Mouse (Mus musculus): ENCODE measurements at regions not wholly inside any gene's neighbourhood (a gene's known extent, or its start where the extent isn't known, plus 50 kb on each side); places are given as distances from the start of the nearest gene placed in this dataset.

DNA sequence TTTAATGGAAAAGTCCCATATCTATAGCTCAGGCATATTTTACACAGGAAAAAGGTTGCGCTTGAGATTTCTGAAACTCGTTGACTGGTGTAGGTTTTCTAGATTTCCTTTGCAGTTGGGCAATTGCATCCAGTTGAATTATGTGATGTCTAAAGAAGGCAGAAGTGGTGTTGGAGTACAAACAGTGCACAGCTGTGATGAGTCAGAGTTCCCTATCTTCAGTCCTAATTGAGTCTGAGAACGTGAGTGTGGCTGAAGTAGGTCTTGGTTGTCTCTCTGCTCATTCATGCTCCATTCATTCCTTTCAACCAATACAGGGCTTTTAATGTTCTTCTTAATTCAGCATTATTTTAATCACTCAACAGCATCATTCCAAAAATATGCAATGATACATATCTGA lies 142.9 kb upstream of the Dpyd start:
- DNase-seq: no peak

DNA sequence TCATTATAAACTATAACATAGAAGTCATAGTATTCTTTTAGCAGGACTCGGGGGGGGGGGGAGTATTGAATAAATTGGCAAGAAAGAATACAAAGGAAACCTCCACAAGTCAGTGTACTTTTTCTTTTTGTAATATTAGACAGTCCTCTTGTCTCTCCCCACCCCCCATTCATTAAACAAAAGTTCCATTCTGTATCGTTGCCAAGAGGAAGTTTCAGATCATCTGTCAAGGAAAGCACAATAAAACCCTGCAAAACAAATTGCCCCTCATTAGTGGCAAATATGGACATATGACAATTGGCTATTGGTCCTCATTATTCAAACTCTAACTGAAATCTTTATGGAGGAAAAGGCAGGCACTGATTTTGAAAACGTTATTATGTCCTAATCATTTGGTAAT lies 140.2 kb upstream of the Dpyd start:
- no peak for DNase-seq

DNA sequence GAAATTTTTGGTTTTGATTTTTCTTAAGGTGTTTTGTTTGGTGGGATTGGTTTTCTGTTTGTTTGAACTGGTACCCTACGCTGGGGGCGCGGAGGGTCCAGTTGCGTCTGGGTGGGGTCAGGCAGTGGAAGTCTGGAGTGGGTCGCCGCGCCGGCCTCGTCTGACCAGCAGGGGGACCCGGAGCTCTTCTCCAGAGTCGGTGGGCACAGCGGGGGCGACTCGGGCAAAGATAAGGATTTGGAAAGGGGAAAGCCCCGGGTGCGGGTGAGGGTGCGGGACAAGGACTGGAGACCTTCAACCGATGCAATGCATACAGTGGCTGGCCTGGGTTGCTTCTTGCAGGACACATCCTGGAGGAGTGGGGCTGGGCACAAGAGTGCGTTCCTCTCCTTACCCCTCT lies 136.2 kb upstream of the Dpyd start:
- DNase-seq: no peak

DNA sequence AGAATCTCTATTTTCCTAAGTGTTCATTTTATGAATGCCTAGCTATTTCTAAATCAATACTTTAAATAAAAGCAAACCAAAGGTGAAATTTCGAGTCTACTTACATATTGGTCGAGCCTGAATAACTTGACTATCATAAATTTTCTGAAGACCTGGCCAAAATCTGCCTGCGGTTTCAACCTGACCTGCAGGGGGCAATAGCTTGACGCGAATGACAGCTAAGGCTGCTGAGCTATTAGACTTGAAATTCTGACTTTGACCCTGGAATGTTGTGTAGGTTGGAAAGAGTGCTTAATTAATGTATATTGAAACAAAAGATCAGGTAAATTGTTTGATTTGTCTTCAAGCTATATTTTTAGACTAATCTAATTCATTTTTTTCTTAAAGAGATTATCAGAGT lies 133.4 kb upstream of the Dpyd start:
- DNase-seq: peak; percentile 63

DNA sequence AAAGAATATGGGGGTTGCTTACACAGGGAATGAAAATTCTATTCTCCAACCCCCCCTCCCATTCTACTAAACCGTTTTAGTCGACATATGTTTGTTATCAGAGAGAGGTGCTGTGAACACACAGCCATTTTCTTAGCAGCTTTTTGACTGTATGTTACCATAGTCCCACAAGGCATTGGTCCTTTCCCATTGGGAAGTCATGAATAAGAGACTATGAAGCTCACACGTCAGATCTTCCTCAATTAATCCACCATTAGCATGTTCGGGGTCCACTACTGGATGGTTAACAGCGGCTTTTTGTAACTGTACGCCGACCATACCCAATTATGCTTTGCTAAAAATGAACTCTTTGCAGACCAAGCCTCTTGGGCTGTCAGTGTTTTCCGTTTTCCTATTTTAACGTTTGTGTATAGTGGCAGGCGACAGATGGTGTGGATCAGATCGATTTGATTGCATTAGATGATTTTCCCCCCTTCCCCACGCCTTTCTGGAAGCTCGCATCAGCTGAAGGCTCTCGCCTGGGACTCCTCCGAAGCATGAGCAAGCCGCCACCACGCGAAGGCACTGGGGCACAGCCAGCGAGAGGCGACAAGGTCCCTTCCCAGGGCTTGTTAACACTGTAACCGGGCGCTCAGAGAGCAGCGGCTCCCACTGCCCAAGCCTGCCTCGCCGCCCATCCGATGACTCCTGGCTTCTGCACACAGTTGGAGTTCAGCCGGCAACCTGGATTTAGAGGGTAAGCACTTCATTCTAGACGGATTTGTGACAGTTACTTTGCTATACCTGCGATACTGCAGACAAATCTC lies 131.9 kb upstream of the Dpyd start:
- no peak for DNase-seq

- DNase-seq: no peak
These were observed 131.4 kb upstream of the Dpyd start for GRCm38 (mm10) chr3:118430631-118430906.

DNA sequence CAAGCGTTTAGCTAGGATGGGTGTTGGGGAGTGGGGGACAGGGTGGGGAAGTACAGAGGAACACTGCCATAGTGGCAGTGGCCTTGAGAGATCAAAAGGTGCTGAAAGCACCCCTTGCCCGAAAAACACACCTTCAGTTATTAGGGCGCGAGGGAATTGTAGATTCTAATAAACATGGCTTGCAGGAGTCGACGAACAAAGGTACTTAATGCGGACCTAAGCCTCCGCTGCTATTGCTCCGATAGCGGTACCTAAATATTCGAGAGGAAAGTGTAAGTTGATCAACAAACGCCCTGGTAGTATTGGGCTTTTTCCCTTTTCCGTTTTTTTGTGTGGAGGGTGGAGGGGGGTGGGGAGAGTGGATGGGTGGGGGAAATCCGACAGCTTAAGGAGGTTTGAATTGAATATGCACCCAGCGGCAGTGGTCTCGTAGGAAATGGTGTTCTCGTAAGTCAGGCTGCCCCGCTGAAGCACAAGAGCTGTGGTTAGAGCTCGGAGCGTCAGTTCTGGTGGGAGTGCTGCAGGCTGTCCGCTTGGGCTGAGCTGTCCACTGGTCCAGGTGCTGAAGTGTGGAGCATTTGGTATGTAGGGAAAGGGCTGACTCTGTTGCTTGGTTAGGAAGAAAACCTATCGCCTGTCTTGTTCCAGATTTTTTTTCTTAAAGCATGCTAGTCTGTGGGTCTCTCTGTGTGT lies 130.8 kb upstream of the Dpyd start:
- DNase-seq: peak; percentile 82

GRCm38 (mm10) chr3:118433441-118434021 lies 128.4 kb upstream of the Dpyd start:
- no peak for DNase-seq

- no peak for DNase-seq
These were observed 127.6 kb upstream of the Dpyd start for GRCm38 (mm10) chr3:118434311-118434710.

DNA sequence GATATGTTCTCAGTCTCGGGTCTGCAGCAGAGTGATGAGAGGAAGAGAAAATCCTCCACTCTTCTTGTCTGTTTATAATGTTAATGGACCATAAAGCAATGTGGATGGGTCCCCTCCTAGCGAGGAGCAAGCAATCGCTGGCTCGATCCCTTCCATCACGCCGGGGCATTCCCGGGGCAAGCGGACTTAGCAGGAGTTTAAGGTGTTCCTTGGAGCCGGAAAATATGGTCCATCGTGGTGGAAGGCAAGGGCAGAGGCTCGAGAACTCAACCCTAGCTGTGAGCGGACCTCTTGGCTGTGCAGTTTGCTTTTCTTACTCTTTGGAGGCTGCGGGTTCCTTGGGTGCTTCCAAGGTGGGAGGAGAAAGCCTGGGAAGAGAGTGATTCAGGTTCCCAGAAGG lies 127.1 kb upstream of the Dpyd start:
- DNase-seq: no peak

DNA sequence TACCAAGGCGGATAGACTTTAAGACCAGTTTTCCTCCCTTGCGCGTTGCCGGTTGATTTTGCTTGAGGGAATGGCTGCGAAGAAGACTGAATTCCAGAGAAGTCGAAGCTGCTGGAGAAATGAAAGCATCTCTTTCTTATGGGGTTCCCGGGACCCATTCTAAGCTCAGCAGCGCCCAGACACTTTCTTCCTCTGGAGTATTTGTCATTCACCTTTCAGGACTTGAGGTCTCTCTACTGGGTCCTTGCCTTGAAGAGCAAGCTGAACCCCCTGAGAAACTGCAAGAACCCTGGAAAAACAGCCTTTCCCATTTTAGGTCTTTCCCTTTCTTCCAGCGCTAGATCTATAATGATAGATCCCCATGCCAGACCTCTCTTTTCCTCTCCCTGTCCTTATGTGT lies 126.7 kb upstream of the Dpyd start:
- no peak for DNase-seq

GRCm38 (mm10) chr3:118443742-118444332 lies 118.1 kb upstream of the Dpyd start:
- DNase-seq: no peak

- DNase-seq: no peak
These were observed 116.6 kb upstream of the Dpyd start for GRCm38 (mm10) chr3:118445360-118445759.

DNA sequence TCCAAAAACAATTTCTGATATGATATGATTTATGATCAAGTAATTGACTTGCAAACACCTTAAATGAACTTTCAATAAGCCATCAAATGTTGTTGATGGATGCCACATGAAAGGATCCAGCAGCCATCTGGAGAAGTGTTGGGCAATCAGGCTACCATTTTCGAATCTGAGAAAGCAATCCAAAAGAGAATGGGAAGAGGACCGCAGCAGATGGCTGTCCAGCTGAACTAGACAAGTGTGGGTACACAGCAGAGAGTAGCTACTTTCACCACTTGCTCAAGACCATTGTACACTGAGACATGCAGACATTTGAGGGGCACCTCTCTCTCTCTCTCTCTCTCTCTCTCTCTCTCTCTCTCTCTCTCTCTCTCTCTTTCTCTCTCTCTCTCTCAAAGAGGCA lies 102.3 kb upstream of the Dpyd start:
- DNase-seq: no peak

DNA sequence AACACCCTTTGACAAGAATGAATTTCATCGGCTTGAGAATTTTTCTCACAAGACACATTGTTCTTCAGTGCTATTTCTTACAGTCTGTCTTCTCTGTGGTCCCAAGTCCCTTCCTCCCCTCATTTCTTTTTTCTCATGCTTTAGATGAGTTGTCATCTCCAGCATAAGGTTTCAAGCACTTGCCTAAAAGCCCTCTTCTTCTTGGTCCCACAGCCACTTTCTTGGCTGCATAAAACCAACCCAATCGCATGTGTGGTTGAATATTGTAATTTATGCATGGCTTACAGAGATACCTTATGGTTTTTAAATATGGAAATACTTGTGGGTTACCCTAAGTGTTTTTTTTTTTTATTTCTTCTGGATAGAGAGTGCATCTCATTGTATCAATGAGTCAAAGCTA lies 96.3 kb upstream of the Dpyd start:
- no peak for DNase-seq

- no peak for DNase-seq
These were observed 89.6 kb upstream of the Dpyd start for GRCm38 (mm10) chr3:118472215-118472799.

DNA sequence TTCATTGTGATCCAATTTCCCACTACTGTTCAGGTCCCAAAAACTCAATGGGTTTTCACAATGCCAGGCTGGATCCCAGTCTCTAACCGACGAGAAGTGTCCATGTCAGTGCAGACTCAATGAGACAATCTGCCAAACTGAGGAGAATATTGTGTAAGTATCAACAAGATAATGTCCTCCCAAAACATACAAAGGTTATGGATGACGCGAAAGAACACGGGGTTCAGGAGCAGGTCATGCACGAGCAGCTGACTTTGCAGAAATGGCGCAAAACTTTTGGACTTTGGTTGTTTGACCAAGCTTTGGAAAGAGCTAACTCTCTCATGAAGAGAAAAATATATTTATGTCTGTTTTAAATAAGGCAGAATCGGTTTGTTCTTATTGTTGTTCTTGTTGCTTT lies 83.9 kb upstream of the Dpyd start:
- no peak for DNase-seq

GRCm38 (mm10) chr3:118480515-118481248 lies 81.2 kb upstream of the Dpyd start:
- no peak for DNase-seq

- DNase-seq: no peak
These were observed 76.0 kb upstream of the Dpyd start for GRCm38 (mm10) chr3:118485966-118486365.

DNA sequence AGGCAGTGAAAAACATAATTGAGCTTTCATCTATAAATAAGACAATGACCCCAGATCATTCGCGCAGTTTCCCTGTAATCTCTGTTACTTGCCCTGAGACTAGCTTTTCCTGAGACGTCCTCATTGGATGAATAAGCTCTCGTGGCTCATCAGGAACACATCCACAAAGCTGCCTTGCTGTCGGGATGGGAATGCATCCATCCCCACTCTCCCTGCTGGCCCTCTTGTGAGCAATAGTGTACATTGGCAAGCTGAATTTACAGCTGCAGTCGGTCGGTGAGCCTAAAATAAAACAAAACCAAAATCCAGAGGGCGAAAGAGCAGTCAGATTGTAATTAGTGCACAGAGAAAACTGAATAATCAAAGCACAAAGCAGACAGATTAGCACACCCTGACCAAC lies 74.5 kb upstream of the Dpyd start:
- DNase-seq: no peak

- no peak for DNase-seq
These were observed 70.8 kb upstream of the Dpyd start for GRCm38 (mm10) chr3:118491101-118491500.

GRCm38 (mm10) chr3:118491871-118492270 lies 70.1 kb upstream of the Dpyd start:
- DNase-seq: no peak

GRCm38 (mm10) chr3:118494611-118495010 lies 67.3 kb upstream of the Dpyd start:
- DNase-seq: no peak

Data from lung, postnatal 14 days (tissue).